Mouse (Mus musculus): ENCODE results near the gene Lhx9. TPM values are rescaled to one million over a fixed set of nuclear protein-coding genes. Genes with fewer than 3 reads are reported as not detected.

Gene Lhx9
- polyA plus RNA-seq, 1 experiment, result not detected

- Histone ChIP-seq H3K36me3 (ENCODE audit: control insufficient read depth, insufficient read depth, low read length) (no peaks in the 10 kb centered on the region), H3K4me1 (ENCODE audit: control insufficient read depth, insufficient read depth, insufficient read length, low read length) (peaks cover 11% of the 10 kb centered on the region), H3K4me3 (ENCODE audit: low read depth, low read length) (no peak overlapping the region), H3K27me3 (ENCODE audit: control insufficient read depth, insufficient read depth, low read length) (peaks cover 91% of the 10 kb centered on the region), H3K27ac (ENCODE audit: insufficient read depth, low read depth, low read length) (no peak overlapping the region)
- TF ChIP-seq POLR2A (IDR thresholded peaks at IDR 0.05; ENCODE audit: low read depth, low read length) (no peak), CTCF (IDR thresholded peaks at IDR 0.05; ENCODE audit: extremely low read depth, insufficient read length, insufficient replicate concordance, low read depth, low read length) (no peak)
- 16% methylated on average over 3 of the region's 3 CpGs for WGBS
These were observed 4.2 kb downstream of the Lhx9 start for GRCm38 (mm10) chr1:138844166-138844565.

GRCm38 (mm10) chr1:138843361-138844091 is 4.9 kb downstream of the Lhx9 start:
- TF ChIP-seq POLR2A (IDR thresholded peaks at IDR 0.05; ENCODE audit: low read depth, low read length), result no peak
- TF ChIP-seq CTCF (IDR thresholded peaks at IDR 0.05; ENCODE audit: extremely low read depth, insufficient read length, insufficient replicate concordance, low read depth, low read length), result no peak
- 3% methylated on average over 35 of the region's 35 CpGs for WGBS
- Histone ChIP-seq H3K4me3 (ENCODE audit: low read depth, low read length) (peak overlapping the region; percentile 42), H3K4me1 (ENCODE audit: control insufficient read depth, insufficient read depth, insufficient read length, low read length) (peaks cover 8% of the 10 kb centered on the region), H3K27ac (ENCODE audit: insufficient read depth, low read depth, low read length) (no peak overlapping the region), H3K36me3 (ENCODE audit: control insufficient read depth, insufficient read depth, low read length) (no peaks in the 10 kb centered on the region), H3K27me3 (ENCODE audit: control insufficient read depth, insufficient read depth, low read length) (peaks cover 90% of the 10 kb centered on the region)

- Histone ChIP-seq H3K27me3 (ENCODE audit: control insufficient read depth, insufficient read depth, low read length) (peaks cover 90% of the 10 kb centered on the region), H3K4me3 (ENCODE audit: low read depth, low read length) (no peak overlapping the region), H3K27ac (ENCODE audit: insufficient read depth, low read depth, low read length) (no peak overlapping the region), H3K36me3 (ENCODE audit: control insufficient read depth, insufficient read depth, low read length) (no peaks in the 10 kb centered on the region), H3K4me1 (ENCODE audit: control insufficient read depth, insufficient read depth, insufficient read length, low read length) (peaks cover 6% of the 10 kb centered on the region)
- 13% methylated on average over 10 of the region's 10 CpGs for WGBS
- no peak for TF ChIP-seq POLR2A (IDR thresholded peaks at IDR 0.05; ENCODE audit: low read depth, low read length)
- TF ChIP-seq CTCF (IDR thresholded peaks at IDR 0.05; ENCODE audit: extremely low read depth, insufficient read length, insufficient replicate concordance, low read depth, low read length), result no peak
These were observed 5.6 kb downstream of the Lhx9 start for GRCm38 (mm10) chr1:138842756-138843155.

- Histone ChIP-seq H3K27ac (ENCODE audit: insufficient read depth, low read depth, low read length) (no peak overlapping the region), H3K4me3 (ENCODE audit: low read depth, low read length) (no peak overlapping the region), H3K27me3 (ENCODE audit: control insufficient read depth, insufficient read depth, low read length) (peaks cover 91% of the 10 kb centered on the region), H3K4me1 (ENCODE audit: control insufficient read depth, insufficient read depth, insufficient read length, low read length) (peaks cover 6% of the 10 kb centered on the region), H3K36me3 (ENCODE audit: control insufficient read depth, insufficient read depth, low read length) (no peaks in the 10 kb centered on the region)
- WGBS, result 6% methylated on average over 8 of the region's 8 CpGs
- TF ChIP-seq POLR2A (IDR thresholded peaks at IDR 0.05; ENCODE audit: low read depth, low read length) (no peak), CTCF (IDR thresholded peaks at IDR 0.05; ENCODE audit: extremely low read depth, insufficient read length, insufficient replicate concordance, low read depth, low read length) (no peak)
These were observed 6.1 kb downstream of the Lhx9 start for GRCm38 (mm10) chr1:138842315-138842714.

GRCm38 (mm10) chr1:138841306-138842095 is 6.9 kb downstream of the Lhx9 start:
- peak overlapping the region; percentile 39 for H3K4me3 ChIP-seq (ENCODE audit: low read depth, low read length)
- TF ChIP-seq CTCF (IDR thresholded peaks at IDR 0.05; ENCODE audit: extremely low read depth, insufficient read length, insufficient replicate concordance, low read depth, low read length) (no peak), POLR2A (IDR thresholded peaks at IDR 0.05; ENCODE audit: low read depth, low read length) (no peak)
- no peak overlapping the region for H3K27ac ChIP-seq (ENCODE audit: insufficient read depth, low read depth, low read length)
- H3K27me3 ChIP-seq (ENCODE audit: control insufficient read depth, insufficient read depth, low read length), result peaks cover 91% of the 10 kb centered on the region
- WGBS, result 9% methylated on average over 54 of the region's 54 CpGs
- H3K4me1 ChIP-seq (ENCODE audit: control insufficient read depth, insufficient read depth, insufficient read length, low read length), result peaks cover 6% of the 10 kb centered on the region
- H3K36me3 ChIP-seq (ENCODE audit: control insufficient read depth, insufficient read depth, low read length), result no peaks in the 10 kb centered on the region

- Histone ChIP-seq H3K27ac (ENCODE audit: insufficient read depth, low read depth, low read length) (no peak overlapping the region), H3K4me3 (ENCODE audit: low read depth, low read length) (no peak overlapping the region), H3K4me1 (ENCODE audit: control insufficient read depth, insufficient read depth, insufficient read length, low read length) (peaks cover 6% of the 10 kb centered on the region), H3K27me3 (ENCODE audit: control insufficient read depth, insufficient read depth, low read length) (peaks cover 87% of the 10 kb centered on the region), H3K36me3 (ENCODE audit: control insufficient read depth, insufficient read depth, low read length) (no peaks in the 10 kb centered on the region)
- TF ChIP-seq POLR2A (IDR thresholded peaks at IDR 0.05; ENCODE audit: low read depth, low read length), result no peak
- TF ChIP-seq CTCF (IDR thresholded peaks at IDR 0.05; ENCODE audit: extremely low read depth, insufficient read length, insufficient replicate concordance, low read depth, low read length), result no peak
- WGBS, result 24% methylated on average over 25 of the region's 25 CpGs
These were observed 7.7 kb downstream of the Lhx9 start for GRCm38 (mm10) chr1:138840440-138841305.
